Mouse (Mus musculus) heart, embryonic 16.5 days (tissue): Measurements from ENCODE around the gene Brinp1. TPM values are rescaled to one million over a fixed set of nuclear protein-coding genes. Genes with fewer than 3 reads are reported as not detected.
"Not testable (repeated sequence)": the region's sequence is repeated elsewhere in the genome, so short reads cannot be mapped to it uniquely, and the experiment has no call there.

ENCODE experiments used
- ATAC-seq: fragments of 200-750 bp; cut with Nextera tagmentation; replicated peaks from 2 replicates; pipeline ENCODE4 v1.8.0; 2017; ENCODE audit warnings: moderate number of reproducible peaks; ENCODE audit not compliant: insufficient read depth, low FRiP score; ENCODE audit errors: extremely low read depth
- H3K27ac ChIP-seq: fragments of 300-500 bp; sonication (generic); 2 replicates; pipeline ENCODE4 v1.5.1; 2014; ENCODE audit warnings: mild to moderate bottlenecking, low read length, control low read depth, moderate library complexity
- H3K27me3 ChIP-seq: fragments of 300-500 bp; sonication (generic); 2 replicates; pipeline ENCODE4 v1.6.1; 2014; ENCODE audit warnings: low read length, mixed read lengths; ENCODE audit not compliant: control insufficient read depth, insufficient read depth
- H3K36me3 ChIP-seq: fragments of 300-500 bp; sonication (generic); 2 replicates; pipeline ENCODE4 v1.6.1; 2014; ENCODE audit not compliant: control insufficient read depth, insufficient read depth
- H3K4me1 ChIP-seq: fragments of 300-500 bp; sonication (generic); 2 replicates; pipeline ENCODE4 v1.6.1; 2014; ENCODE audit warnings: low read length, mixed read lengths; ENCODE audit not compliant: control insufficient read depth, insufficient read depth
- H3K4me2 ChIP-seq: fragments of 300-500 bp; sonication (generic); 2 replicates; pipeline ENCODE4 v1.6.1; 2014; ENCODE audit warnings: low read depth, mild to moderate bottlenecking, control low read depth, low read length
- H3K4me3 ChIP-seq: fragments of 300-500 bp; sonication (generic); 2 replicates; pipeline ENCODE4 v1.5.1; 2014; ENCODE audit warnings: mild to moderate bottlenecking, control low read depth, low read length
- H3K9ac ChIP-seq: fragments of 300-500 bp; sonication (generic); 2 replicates; pipeline ENCODE4 v1.6.1; 2014; ENCODE audit warnings: low read length, control low read depth
- H3K9me3 ChIP-seq: fragments of 300-500 bp; sonication (generic); replicated peaks from 2 replicates; pipeline ENCODE4 v1.6.1; 2016; ENCODE audit warnings: low read length; ENCODE audit not compliant: control insufficient read depth
- WGBS: fragments of 180-500 bp; shearing (Covaris S2); extraction: QIAGEN DNeasy Blood & Tissue Kit; methylation state at CpG from one replicate; pipeline ENCODE4 v1.1.7; 2014; 5-methylcytosine and 5-hydroxymethylcytosine counted together
- polyA plus RNA-seq: library from polyadenylated mRNA; unstranded; fragments of >200 nt; fragmentation: Nextera tagmentation; extraction: Ambion mirVana; gene quantifications from 2 replicates; pipeline ENCODE4 v1.2.1, GENCODE M21; 2015

The Brinp1 gene
- polyA plus RNA-seq, 1 experiment from 2014 or later, result 2.2 TPM

DNA sequence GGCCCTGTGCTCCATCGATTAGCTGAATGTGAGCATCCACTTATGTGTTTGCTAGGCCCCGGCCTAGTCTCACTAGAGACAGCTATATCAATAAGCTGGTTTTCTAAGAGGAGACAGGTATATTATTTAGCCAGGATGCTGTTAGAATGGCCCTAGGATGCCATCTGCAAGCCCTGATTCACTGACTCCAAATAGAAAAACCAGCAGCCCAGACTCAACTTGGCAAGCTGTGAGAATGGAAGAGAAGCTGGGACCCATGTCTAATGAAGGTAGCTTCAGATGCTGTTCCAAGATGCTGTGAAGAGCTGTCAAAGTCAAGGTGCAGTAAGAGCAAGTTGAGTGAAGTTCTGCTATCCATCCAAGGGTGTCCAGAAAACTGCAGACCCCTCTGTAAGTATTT is 89.5 kb downstream of the Brinp1 start:
- H3K27me3 ChIP-seq, result no peaks in the 10 kb centered on the region
- ATAC-seq, result no peak
- H3K9ac ChIP-seq, result no peak overlapping the region
- no peak overlapping the region for H3K27ac ChIP-seq
- no peaks in the 10 kb centered on the region for H3K36me3 ChIP-seq
- no peaks in the 10 kb centered on the region for H3K4me1 ChIP-seq
- H3K4me2 ChIP-seq, result no peak overlapping the region
- no peak overlapping the region for H3K4me3 ChIP-seq
- 83% methylated on average over 2 of the region's 2 CpGs for WGBS
- no peaks in the 10 kb centered on the region for H3K9me3 ChIP-seq

DNA sequence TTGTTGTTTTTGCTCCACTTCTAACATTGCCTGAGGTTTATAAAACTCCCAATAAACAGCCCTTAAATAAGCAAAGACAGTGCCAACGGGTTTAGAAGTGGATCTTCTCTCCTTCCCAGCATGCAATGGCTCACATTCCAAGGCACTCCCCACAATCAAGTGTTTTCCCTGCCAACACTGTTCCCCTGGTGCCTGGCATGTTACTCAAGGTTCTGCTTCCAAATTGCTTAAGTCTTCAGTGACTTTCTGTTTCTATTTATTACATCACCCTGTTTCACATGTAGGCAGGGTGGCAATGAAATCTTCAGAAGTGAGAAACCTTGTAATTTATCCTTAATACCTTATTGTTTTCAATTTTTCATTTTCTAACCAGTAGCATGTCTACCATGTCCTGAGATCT is 97.3 kb downstream of the Brinp1 start:
- no peaks in the 10 kb centered on the region for H3K36me3 ChIP-seq
- no peak overlapping the region for H3K4me3 ChIP-seq
- no peak for ATAC-seq
- H3K4me2 ChIP-seq, result no peak overlapping the region
- 40% methylated on average over 1 of the region's 1 CpGs for WGBS
- H3K27me3 ChIP-seq, result no peaks in the 10 kb centered on the region
- H3K9me3 ChIP-seq, result no peaks in the 10 kb centered on the region
- no peak overlapping the region for H3K9ac ChIP-seq
- H3K27ac ChIP-seq, result no peak overlapping the region
- H3K4me1 ChIP-seq, result no peaks in the 10 kb centered on the region

DNA sequence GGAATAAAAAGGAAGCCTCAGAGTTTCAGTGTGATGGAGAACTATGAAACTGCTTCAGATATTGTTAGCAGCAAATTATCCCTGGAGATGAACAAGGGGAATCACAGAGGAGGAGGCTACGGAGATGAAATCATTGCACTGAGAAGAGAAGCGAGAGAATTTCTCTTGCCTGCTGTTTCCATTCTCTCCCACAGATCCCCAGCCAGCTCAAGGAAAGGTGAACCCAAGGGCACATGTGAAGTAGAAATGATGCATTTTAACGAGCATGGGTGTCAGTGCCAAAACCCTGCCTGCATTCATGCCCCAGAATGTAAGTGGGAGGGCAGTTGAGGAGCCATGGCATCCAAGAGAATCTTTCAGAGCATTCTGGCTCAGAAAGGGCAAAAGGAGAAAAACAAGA is 104.5 kb downstream of the Brinp1 start:
- Histone ChIP-seq H3K27me3 (no peaks in the 10 kb centered on the region), H3K9me3 (no peaks in the 10 kb centered on the region), H3K36me3 (no peaks in the 10 kb centered on the region), H3K9ac (no peak overlapping the region), H3K4me2 (no peak overlapping the region), H3K27ac (no peak overlapping the region), H3K4me3 (no peak overlapping the region), H3K4me1 (no peaks in the 10 kb centered on the region)
- ATAC-seq, result no peak
- WGBS, result 62% methylated on average over 3 of the region's 3 CpGs

DNA sequence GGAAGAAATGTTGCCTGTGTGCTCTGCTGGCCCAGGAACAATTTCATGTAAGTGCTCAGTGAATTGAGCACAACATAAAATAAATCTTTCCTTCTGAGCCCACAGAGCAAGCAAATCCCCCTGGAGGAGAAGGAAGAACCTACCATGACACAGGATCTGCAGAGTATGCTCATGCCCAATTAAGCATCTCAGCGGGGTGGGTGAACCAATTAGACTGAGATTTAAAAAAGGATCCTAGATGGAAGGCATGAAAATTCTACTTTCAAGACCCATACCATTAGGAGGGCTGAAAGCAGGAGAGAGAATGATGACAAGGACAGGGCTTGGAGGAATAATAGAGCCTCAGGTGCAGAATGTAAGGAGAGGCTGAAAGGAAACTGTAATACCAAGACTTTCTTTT is 107.2 kb downstream of the Brinp1 start:
- H3K4me1 ChIP-seq, result no peaks in the 10 kb centered on the region
- 71% methylated on average over 1 of the region's 1 CpGs for WGBS
- H3K4me2 ChIP-seq, result no peak overlapping the region
- no peak overlapping the region for H3K9ac ChIP-seq
- no peak for ATAC-seq
- no peaks in the 10 kb centered on the region for H3K27me3 ChIP-seq
- H3K36me3 ChIP-seq, result no peaks in the 10 kb centered on the region
- H3K9me3 ChIP-seq, result no peaks in the 10 kb centered on the region
- no peak overlapping the region for H3K27ac ChIP-seq
- H3K4me3 ChIP-seq, result no peak overlapping the region

DNA sequence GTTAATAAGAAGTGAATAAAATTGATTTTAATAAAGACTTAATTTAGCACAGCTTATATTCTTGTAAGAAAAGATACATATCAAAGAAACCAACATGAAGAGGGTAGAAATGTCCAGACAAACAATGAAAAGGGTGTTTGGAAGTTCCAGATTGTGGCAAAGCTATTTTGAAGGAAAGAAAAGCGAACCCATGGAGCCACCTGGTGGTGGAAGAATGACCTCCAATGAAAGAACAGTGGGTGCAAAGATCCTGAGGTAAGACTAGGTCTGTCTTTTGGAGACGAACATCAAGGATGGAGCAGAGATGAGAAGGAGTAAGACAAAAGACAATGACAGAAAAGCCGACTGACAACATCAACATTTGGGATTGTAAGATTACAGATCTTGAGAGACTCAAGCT is 108.2 kb downstream of the Brinp1 start:
- H3K9me3 ChIP-seq, result no peaks in the 10 kb centered on the region
- ATAC-seq, result no peak
- no peak overlapping the region for H3K4me3 ChIP-seq
- H3K36me3 ChIP-seq, result no peaks in the 10 kb centered on the region
- no peaks in the 10 kb centered on the region for H3K27me3 ChIP-seq
- no peaks in the 10 kb centered on the region for H3K4me1 ChIP-seq
- no peak overlapping the region for H3K4me2 ChIP-seq
- WGBS, result 27% methylated on average over 3 of the region's 3 CpGs
- no peak overlapping the region for H3K9ac ChIP-seq
- H3K27ac ChIP-seq, result no peak overlapping the region

DNA sequence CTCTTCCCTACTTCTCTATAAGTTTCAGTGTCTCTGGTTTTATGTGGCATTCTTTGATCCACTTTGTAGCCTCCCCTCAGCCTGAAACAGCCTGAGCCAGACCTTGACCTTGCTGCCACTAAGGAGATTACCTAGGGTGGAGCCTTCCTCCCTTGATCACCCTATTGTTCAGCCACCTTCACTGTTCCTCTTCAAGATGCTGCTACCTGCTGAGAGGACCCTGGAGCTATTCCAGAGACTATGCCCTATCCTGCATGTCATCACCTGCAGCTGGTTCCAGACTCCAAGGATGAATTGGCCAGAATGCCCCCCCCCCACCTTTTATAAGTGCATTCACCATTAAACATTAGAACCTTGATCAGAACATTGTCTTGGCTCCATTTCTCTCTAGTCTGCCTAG is 140.2 kb downstream of the Brinp1 start:
- H3K4me2 ChIP-seq, H3K27me3 ChIP-seq, H3K4me3 ChIP-seq, H3K4me1 ChIP-seq, H3K9me3 ChIP-seq, H3K27ac ChIP-seq, H3K36me3 ChIP-seq, ATAC-seq, H3K9ac ChIP-seq: not testable (repeated sequence)

DNA sequence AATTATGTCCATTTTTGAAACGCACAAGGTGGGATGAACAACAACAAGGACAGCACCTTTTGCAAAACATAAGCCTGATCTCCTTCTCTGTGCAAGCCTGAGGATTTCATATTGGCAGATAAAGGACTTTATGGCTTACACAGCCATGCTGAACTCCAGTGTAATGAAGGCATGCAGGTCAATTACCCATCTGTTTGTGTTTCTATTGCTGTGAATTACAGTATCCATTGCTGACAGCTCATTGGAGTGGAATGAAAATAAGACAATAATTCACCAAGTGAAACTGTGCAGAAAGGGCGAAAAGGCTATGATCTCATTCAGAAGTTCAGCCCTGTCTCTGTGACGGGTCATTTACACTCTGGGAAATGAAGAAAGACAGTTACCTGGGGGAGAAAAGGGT is 147.7 kb downstream of the Brinp1 start:
- 64% methylated on average over 3 of the region's 3 CpGs for WGBS
- Histone ChIP-seq H3K4me1 (no peaks in the 10 kb centered on the region), H3K4me3 (no peak overlapping the region), H3K9me3 (no peaks in the 10 kb centered on the region), H3K27me3 (no peaks in the 10 kb centered on the region), H3K36me3 (no peaks in the 10 kb centered on the region), H3K27ac (no peak overlapping the region), H3K4me2 (no peak overlapping the region), H3K9ac (no peak overlapping the region)
- no peak for ATAC-seq

DNA sequence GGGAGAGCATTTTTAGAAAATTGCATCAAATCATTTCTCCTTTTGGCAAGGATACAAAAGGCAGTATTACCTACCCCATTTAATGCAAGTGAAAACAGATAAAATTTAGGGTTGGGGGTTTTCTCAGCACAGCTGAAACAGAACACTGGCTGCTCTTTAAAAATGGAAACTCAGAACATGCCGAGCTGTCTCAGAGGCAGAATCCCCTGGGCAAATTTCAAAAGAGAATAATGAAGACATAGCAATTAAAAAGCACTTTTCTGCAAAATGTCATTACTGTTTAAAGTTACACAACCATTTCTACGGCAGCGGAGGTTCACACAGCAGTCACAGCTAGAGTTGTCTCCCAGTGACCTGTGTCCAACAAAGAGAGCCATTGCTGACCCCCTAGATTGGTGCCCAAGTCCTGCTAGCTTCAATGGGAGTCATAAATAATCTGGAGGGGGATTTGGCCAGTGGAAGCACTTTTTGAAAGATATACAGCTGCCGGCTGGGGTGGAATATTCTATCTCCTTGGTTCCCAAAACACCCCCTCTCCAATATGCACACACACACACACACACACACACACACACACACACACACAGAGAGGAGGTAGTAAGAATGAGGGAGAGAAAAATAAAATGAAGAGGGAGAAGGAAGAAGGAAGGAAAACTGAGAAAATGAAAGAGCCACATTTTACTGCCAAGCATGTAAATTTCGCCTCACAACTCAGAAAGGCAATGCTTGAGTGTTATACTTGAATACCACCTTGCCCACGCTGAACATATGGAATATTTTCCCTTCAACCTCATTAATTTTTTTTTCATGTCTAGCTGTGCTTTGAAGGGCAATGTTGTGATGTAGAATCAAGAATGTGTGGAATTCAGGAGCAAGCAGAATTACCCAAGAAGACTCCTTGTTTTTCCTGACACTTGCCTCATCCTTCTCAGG is 152.0 kb downstream of the Brinp1 start:
- H3K4me3 ChIP-seq, result no peak overlapping the region
- H3K36me3 ChIP-seq, result no peaks in the 10 kb centered on the region
- ATAC-seq, result no peak
- H3K9ac ChIP-seq, result no peak overlapping the region
- no peak overlapping the region for H3K4me2 ChIP-seq
- H3K27ac ChIP-seq, result no peak overlapping the region
- no peaks in the 10 kb centered on the region for H3K27me3 ChIP-seq
- H3K9me3 ChIP-seq, result no peaks in the 10 kb centered on the region
- no peaks in the 10 kb centered on the region for H3K4me1 ChIP-seq
- WGBS, result 67% methylated on average over 6 of the region's 6 CpGs

DNA sequence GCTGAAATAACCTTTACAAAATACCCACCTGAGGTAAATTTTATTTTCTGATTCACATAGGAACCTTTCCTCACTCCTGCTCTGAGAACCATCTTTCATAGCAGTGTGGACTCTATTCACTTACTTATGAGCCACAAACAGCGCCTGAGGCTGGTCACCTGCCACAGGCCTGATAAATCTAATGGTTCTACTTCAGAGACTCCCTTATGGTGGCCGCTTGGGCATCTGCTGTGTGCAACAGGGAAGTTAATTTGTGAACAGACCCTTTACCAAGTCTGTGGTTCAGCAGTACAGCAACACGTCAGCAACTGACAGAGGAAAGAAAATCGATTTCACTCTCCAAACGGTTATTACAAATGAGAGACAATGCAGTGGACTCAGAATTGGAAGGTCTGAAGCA is 164.2 kb downstream of the Brinp1 start:
- Histone ChIP-seq H3K27ac (no peak overlapping the region), H3K9ac (no peak overlapping the region), H3K4me3 (no peak overlapping the region), H3K4me2 (no peak overlapping the region), H3K36me3 (no peaks in the 10 kb centered on the region), H3K27me3 (no peaks in the 10 kb centered on the region), H3K4me1 (no peaks in the 10 kb centered on the region), H3K9me3 (no peaks in the 10 kb centered on the region)
- WGBS, result 77% methylated on average over 5 of the region's 5 CpGs
- no peak for ATAC-seq
